Mouse (Mus musculus) limb, embryonic 12.5 days (tissue): ENCODE data around the gene Ankrd44. TPM values are rescaled to one million over a fixed set of nuclear protein-coding genes. Genes with fewer than 3 reads are reported as not detected.

Experiments
- ATAC-seq: fragments of 200-750 bp; cut with Nextera tagmentation; 2 replicates; pipeline ENCODE4 v1.8.0; 2017; ENCODE audit warnings: low read depth, moderate TSS enrichment; ENCODE audit not compliant: insufficient number of reproducible peaks, insufficient read depth, low FRiP score, low TSS enrichment
- H3K27ac ChIP-seq: fragments of 300-500 bp; sonication (generic); 2 replicates; pipeline ENCODE4 v1.5.1; 2016; ENCODE audit warnings: mild to moderate bottlenecking, moderate library complexity
- H3K27me3 ChIP-seq: fragments of 300-500 bp; sonication (generic); 2 replicates; pipeline ENCODE4 v1.6.1; 2016; ENCODE audit warnings: mild to moderate bottlenecking, moderate library complexity
- H3K36me3 ChIP-seq: fragments of 300-500 bp; sonication (generic); 2 replicates; pipeline ENCODE4 v1.6.1; 2016; ENCODE audit warnings: mild to moderate bottlenecking, moderate library complexity
- H3K4me1 ChIP-seq: fragments of 300-500 bp; sonication (generic); replicated peaks from 2 replicates; pipeline ENCODE4 v1.6.1; 2016
- H3K4me2 ChIP-seq: fragments of 300-500 bp; sonication (generic); 2 replicates; pipeline ENCODE4 v1.6.1; 2016; ENCODE audit warnings: mild to moderate bottlenecking, moderate library complexity
- H3K4me3 ChIP-seq: fragments of 300-500 bp; sonication (generic); replicated peaks from 2 replicates; pipeline ENCODE4 v1.5.1; 2016; ENCODE audit warnings: mild to moderate bottlenecking
- H3K9ac ChIP-seq: fragments of 300-500 bp; sonication (generic); replicated peaks from 2 replicates; pipeline ENCODE4 v1.6.1; 2016; ENCODE audit warnings: mild to moderate bottlenecking, moderate library complexity
- H3K9me3 ChIP-seq: fragments of 300-500 bp; sonication (generic); 2 replicates; pipeline ENCODE4 v1.6.1; 2016; ENCODE audit warnings: mild to moderate bottlenecking, moderate library complexity
- WGBS: fragments of 180-500 bp; shearing (Covaris S2); methylation state at CpG from one replicate; pipeline ENCODE4 v1.1.7; 2016; 5-methylcytosine and 5-hydroxymethylcytosine counted together
- polyA plus RNA-seq: library from polyadenylated mRNA; unstranded; fragments of >200 nt; fragmentation: Nextera tagmentation; extraction: Ambion mirVana; gene quantifications from 2 replicates; pipeline ENCODE4 v1.2.1, GENCODE M21; 2016

Gene Ankrd44
- polyA plus RNA-seq, 1 experiment from 2014 or later, result 22.2 TPM

DNA sequence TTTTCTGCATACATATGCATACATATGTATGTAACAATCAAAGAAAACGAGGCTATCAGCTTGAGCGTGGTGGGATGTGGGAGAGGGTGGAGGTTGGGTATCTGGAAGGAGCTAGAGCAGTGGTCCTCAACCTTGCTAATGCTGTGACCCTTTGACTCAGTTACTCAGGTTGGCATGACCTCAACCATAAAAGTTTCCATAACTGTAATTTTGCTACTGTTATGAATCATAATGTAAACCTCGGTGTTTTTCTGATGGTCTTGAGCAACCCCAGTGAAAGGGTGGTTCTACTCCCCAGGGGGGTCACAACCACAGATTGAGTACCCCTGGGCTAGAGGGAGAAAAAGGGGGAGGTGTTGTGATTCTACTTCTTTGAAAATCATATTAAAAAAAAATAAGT, 9.3 kb upstream of the Ankrd44 start:
- Histone ChIP-seq H3K9me3 (no peaks in the 10 kb centered on the region), H3K4me1 (peaks cover 14% of the 10 kb centered on the region), H3K9ac (no peak overlapping the region), H3K27ac (no peak overlapping the region), H3K4me3 (no peak overlapping the region), H3K27me3 (no peaks in the 10 kb centered on the region), H3K36me3 (no peaks in the 10 kb centered on the region), H3K4me2 (no peak overlapping the region)
- no peak for ATAC-seq
- WGBS, result 87% methylated on average over 3 of the region's 3 CpGs

DNA sequence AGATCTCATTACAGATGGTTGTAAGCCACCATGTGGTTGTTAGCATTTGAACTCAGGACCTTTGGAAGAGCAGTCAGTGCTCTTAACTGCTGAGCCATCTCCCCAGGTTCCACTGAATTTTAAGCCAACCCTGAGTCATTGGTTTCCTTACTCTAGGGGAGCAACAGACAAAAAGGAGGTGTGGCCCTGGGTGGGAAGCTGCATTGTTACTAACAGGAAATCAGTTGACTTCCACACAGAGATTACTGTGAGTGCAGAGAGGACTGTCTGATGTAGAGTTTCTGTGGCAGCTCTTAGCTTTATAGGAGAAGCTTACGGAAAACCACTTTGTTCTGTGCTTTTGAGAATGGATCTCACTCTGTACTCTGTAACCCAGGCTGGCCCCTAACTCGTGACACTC, 8.7 kb upstream of the Ankrd44 start:
- Histone ChIP-seq H3K4me1 (peaks cover 15% of the 10 kb centered on the region), H3K36me3 (no peaks in the 10 kb centered on the region), H3K27ac (no peak overlapping the region), H3K27me3 (no peaks in the 10 kb centered on the region), H3K4me3 (no peak overlapping the region), H3K4me2 (no peak overlapping the region), H3K9ac (no peak overlapping the region), H3K9me3 (no peaks in the 10 kb centered on the region)
- no peak for ATAC-seq
- 63% methylated on average over 2 of the region's 2 CpGs for WGBS

DNA sequence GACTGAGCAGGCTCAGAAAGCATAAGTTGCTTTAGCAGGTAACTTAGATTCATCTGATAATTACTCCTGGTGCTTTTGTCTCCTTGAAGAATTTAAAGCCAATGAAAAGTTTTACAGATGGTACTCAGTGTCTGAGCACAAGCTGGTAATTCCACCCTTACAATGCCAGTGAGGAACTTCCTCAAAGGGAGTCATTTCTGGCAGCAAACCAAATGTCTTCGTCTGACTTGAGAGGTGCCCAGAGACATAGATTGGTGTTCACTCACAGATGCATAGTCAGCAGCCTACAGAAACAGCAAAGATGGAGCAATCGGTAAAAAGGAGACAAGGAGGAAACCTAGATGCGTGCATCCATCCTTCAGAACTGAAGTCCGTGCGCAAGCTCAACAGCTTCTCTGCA, 7.5 kb upstream of the Ankrd44 start:
- no peak for ATAC-seq
- no peak overlapping the region for H3K27ac ChIP-seq
- H3K9ac ChIP-seq, result no peak overlapping the region
- no peak overlapping the region for H3K4me2 ChIP-seq
- H3K36me3 ChIP-seq, result no peaks in the 10 kb centered on the region
- H3K4me1 ChIP-seq, result peaks cover 15% of the 10 kb centered on the region
- H3K9me3 ChIP-seq, result no peaks in the 10 kb centered on the region
- no peak overlapping the region for H3K4me3 ChIP-seq
- H3K27me3 ChIP-seq, result no peaks in the 10 kb centered on the region
- 89% methylated on average over 5 of the region's 5 CpGs for WGBS

DNA sequence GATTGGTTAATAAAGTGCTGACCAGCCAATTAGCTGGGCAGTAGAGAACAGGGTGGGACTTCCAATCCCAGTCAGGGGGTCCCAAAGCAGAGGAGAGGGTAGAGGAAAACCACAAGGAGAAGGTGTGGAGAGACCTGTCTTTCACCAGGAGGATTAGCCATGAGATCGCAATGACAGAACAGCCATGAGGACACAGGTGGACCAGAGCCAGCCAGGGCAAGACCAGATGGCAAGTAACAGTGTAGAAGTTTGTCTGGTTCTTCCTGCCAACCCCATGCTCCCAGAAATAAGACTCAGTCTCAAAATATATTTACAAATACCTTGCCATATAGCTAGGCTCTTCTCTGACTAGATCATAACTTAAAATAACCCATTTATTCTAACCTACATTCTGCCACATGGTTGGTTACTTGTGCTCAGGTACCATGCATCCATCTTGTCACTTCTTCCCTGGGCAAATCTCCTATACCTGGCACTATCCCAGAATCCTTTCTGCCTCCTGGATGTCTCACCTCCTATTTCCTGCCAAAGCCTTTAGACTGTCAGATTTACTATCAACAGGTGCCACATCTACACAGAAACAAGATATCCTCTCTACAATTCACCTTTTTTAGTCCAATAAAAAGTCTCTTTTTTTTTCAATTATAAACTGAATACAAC, 6.4 kb upstream of the Ankrd44 start:
- no peak for ATAC-seq
- no peaks in the 10 kb centered on the region for H3K36me3 ChIP-seq
- H3K27ac ChIP-seq, result no peak overlapping the region
- H3K4me3 ChIP-seq, result no peak overlapping the region
- no peaks in the 10 kb centered on the region for H3K27me3 ChIP-seq
- 93% methylated on average over 1 of the region's 1 CpGs for WGBS
- H3K4me1 ChIP-seq, result peaks cover 15% of the 10 kb centered on the region
- H3K9ac ChIP-seq, result no peak overlapping the region
- H3K4me2 ChIP-seq, result no peak overlapping the region
- H3K9me3 ChIP-seq, result no peaks in the 10 kb centered on the region

DNA sequence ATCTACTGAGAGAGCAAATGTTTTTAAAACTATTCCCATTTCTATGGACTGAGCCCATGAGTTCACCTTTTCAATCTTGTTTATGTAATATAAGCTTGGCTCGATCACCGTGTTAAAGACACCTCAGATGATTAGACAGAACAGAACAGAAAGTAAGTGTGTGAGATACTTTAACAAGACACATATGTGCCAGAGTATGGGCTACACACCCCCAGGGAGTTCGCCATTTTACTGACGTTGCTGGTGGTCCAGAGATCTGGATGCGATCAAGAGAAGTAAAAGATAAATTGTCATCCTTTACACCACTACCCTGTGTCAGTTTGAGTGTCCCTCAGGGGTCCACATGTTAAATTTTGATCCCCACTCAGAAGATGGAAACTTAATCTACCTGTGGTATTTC, 5.0 kb upstream of the Ankrd44 start:
- no peaks in the 10 kb centered on the region for H3K36me3 ChIP-seq
- ATAC-seq, result 0 out of 2 replicates have a peak, but pooled peaks have one; percentile 10
- H3K4me3 ChIP-seq, result no peak overlapping the region
- no peak overlapping the region for H3K27ac ChIP-seq
- H3K9me3 ChIP-seq, result no peaks in the 10 kb centered on the region
- H3K27me3 ChIP-seq, result no peaks in the 10 kb centered on the region
- peaks cover 24% of the 10 kb centered on the region for H3K4me1 ChIP-seq
- no peak overlapping the region for H3K9ac ChIP-seq
- 20% methylated on average over 5 of the region's 5 CpGs for WGBS
- H3K4me2 ChIP-seq, result peak overlapping the region; percentile 6; the same call in 1 of the 2 replicates

DNA sequence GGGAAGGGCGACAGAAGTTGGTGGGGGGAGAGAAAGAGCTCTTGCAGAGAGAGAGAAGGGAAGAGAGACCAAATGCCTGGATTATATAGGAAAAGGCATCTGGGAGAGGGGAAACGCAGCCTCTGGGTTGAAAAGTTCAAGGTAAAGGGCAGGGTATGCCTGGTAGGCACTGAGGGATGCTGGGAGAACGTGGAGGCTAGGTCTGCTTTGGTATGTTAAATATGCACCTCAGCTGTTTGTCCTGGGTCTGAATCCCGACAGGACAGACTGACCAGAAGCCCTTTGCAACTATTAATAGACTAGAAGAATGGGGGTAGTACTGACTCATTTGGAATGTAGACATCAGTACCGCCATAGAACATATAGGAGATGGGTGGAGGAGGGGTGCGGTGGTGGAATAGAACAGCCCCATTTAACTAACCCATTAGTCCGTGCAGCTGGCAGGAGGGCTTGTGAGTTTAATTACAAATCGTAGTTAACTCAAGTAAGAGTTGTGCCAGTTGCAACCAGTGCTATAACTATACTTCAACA, 4.5 kb upstream of the Ankrd44 start:
- H3K27me3 ChIP-seq, result no peaks in the 10 kb centered on the region
- no peak overlapping the region for H3K4me3 ChIP-seq
- H3K4me2 ChIP-seq, result peak overlapping the region; percentile 6; the same call in 1 of the 2 replicates
- H3K36me3 ChIP-seq, result no peaks in the 10 kb centered on the region
- 25% methylated on average over 8 of the region's 8 CpGs for WGBS
- no peak overlapping the region for H3K9ac ChIP-seq
- ATAC-seq, result no peak
- no peaks in the 10 kb centered on the region for H3K9me3 ChIP-seq
- H3K27ac ChIP-seq, result no peak overlapping the region
- H3K4me1 ChIP-seq, result peaks cover 25% of the 10 kb centered on the region

DNA sequence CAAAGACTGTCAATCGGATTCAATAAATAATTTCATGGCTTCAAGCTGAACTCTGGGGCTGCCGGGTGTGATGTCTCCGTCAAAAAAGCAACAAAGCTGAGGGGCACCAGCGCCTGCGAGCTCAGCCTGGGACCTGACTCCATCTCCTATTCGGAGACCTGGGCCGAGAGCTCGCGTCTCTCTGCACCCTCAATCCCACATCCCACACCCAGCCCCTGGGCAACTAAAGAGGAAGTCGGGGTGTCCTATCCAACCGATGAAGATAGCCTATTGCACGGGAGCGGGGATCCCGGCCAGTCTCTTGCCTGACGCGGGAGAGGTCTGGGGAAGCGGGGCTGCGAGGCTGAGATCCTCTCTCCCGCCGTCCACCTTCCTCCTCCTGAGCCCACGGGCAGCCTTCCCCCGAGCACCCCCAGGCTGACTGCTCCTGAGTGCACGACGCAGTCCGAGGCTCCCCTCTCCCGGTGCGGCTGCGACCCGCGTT, 694 bp downstream of the Ankrd44 start:
- H3K9ac ChIP-seq, result peak overlapping the region; percentile 89
- no peaks in the 10 kb centered on the region for H3K9me3 ChIP-seq
- H3K27me3 ChIP-seq, result peaks cover 5% of the 10 kb centered on the region; the same call in 1 of the 2 replicates
- peak overlapping the region; percentile 84 for H3K4me2 ChIP-seq
- peaks cover 33% of the 10 kb centered on the region for H3K4me1 ChIP-seq
- WGBS, result under 1% methylated on average over 30 of the region's 30 CpGs
- H3K36me3 ChIP-seq, result no peaks in the 10 kb centered on the region
- peak overlapping the region; percentile 94 for H3K27ac ChIP-seq
- H3K4me3 ChIP-seq, result peak overlapping the region; percentile 81
- ATAC-seq, result peak; percentile 62

DNA sequence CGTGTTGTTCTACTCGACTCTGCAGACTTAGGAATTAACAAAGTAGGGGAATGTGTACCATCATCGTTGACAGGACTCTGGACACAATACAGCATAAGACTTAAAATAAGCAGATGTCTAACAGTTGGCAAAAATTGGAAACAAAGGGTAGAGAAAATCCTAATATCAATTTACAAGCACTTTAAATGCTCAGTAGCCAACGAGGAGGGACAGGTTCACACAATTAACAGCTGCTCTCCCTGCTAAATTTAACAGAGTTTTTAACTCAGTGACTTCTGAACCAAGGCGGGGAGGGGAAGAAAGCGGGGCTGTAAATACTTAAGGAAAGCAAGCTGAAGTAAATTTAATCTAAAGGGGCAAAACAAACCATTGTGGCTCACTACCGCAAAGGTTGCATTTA, 1.4 kb downstream of the Ankrd44 start:
- Histone ChIP-seq H3K4me1 (peaks cover 32% of the 10 kb centered on the region), H3K4me2 (peak overlapping the region; percentile 84), H3K4me3 (peak overlapping the region; percentile 81), H3K9ac (peak overlapping the region; percentile 89; the same call in 1 of the 2 replicates), H3K27me3 (peaks cover 5% of the 10 kb centered on the region; the same call in 1 of the 2 replicates), H3K9me3 (no peaks in the 10 kb centered on the region), H3K36me3 (no peaks in the 10 kb centered on the region), H3K27ac (peak overlapping the region; percentile 94; the same call in 1 of the 2 replicates)
- ATAC-seq, result no peak
- 28% methylated on average over 7 of the region's 7 CpGs for WGBS

DNA sequence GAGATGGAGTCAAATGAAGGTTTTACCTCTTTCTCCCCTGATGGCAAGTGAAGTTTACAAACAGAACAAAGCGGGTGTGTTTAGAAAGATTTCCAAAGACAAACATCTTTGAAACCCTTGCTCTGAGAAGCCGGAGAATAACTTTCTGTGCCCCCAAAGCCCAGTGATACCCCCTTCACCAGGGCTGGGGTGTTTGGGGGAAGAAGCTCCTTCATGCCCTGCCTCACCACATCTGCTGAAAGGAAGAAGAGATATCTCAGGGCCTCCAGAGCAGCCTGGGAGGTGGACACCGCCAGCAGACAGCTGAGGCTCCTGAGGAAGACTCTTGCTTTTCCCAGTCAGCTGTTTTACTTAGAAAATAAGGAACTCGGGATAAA, 1.9 kb downstream of the Ankrd44 start:
- H3K4me1 ChIP-seq, result peaks cover 32% of the 10 kb centered on the region
- H3K27me3 ChIP-seq, result peaks cover 5% of the 10 kb centered on the region; the same call in 1 of the 2 replicates
- no peak for ATAC-seq
- H3K36me3 ChIP-seq, result no peaks in the 10 kb centered on the region
- no peak overlapping the region for H3K9ac ChIP-seq
- H3K4me2 ChIP-seq, result peak overlapping the region; percentile 84
- WGBS, result 80% methylated on average over 4 of the region's 4 CpGs
- no peaks in the 10 kb centered on the region for H3K9me3 ChIP-seq
- peak overlapping the region; percentile 81; the same call in 1 of the 2 replicates for H3K4me3 ChIP-seq
- no peak overlapping the region for H3K27ac ChIP-seq

DNA sequence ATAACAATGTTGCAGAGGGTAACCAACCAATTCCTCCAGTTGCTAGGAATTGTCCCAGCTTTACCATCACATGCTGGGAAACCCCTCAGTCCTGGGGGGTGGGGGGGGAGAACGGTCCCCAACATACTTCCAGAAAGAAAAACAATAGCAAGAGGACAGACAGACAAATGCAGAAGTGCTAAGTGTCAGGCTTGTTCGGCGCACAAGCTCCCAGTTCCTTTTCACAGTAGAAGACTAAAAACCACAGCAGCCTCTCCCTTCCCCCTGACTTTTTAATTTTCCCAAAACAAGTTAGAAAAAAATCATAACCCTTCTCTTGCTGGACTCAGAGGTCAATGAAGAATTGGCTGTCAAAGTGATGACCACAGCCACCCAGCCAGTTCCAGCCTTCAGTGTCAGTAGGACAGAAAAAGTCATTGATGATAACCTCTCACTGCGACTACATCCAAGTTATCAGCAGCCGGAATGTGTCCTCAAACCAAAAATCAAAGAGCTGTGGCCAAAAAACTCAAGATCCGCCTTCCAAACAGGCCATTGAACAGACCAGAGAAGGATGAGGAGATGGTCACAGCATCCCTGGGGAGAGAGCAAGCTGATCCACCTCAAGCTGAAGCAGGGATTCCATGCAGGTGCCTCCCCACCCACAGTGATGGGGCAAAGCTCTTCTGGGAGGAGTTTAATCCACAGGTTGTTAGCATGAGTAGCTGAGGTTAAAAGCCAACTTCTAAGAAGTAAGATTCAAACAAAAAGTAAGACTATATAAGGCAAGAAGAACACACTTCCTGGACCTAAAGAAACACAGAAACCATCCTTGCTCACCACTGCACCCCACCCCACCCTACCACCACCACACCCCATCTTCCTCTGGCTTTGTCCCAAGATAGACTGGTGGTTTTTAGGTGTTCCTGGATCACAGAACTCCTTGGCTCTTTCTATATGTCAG, 2.5 kb downstream of the Ankrd44 start:
- WGBS, result 90% methylated on average over 6 of the region's 6 CpGs
- ATAC-seq, result no peak
- H3K4me3 ChIP-seq, result no peak overlapping the region

DNA sequence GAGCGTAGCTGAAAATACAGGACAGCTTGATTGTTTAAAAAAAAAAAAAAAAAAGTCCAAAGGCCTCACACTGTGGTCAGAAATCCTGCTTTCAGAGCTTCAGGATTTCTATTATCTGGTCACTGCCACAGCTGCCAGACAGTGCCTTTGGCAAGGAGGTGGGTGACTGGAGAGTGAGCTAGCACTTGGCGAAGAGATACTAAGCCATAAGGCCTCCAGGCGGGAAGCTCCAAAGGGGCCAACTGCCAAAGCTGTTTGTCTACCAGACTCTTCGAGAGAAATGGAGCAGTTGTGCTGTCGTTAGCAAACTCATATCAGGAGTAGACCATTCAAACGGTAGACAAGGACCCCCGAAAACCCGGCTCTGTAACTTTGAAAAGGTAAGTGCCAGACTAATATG, 3.5 kb downstream of the Ankrd44 start:
- Histone ChIP-seq H3K4me1 (peaks cover 32% of the 10 kb centered on the region), H3K36me3 (no peaks in the 10 kb centered on the region), H3K9ac (no peak overlapping the region), H3K27ac (no peak overlapping the region), H3K4me3 (no peak overlapping the region), H3K27me3 (peaks cover 5% of the 10 kb centered on the region; the same call in 1 of the 2 replicates), H3K4me2 (no peak overlapping the region), H3K9me3 (no peaks in the 10 kb centered on the region)
- WGBS, result 84% methylated on average over 8 of the region's 8 CpGs
- ATAC-seq, result no peak

More for the DNA sequence above, 2.5 kb downstream of the Ankrd44 start:
- no peak overlapping the region for H3K27ac ChIP-seq
- H3K36me3 ChIP-seq, result no peaks in the 10 kb centered on the region
- H3K27me3 ChIP-seq, result peaks cover 5% of the 10 kb centered on the region; the same call in 1 of the 2 replicates
- H3K4me1 ChIP-seq, result peaks cover 32% of the 10 kb centered on the region
- no peak overlapping the region for H3K9ac ChIP-seq
- no peaks in the 10 kb centered on the region for H3K9me3 ChIP-seq
- peak overlapping the region; percentile 84; the same call in 1 of the 2 replicates for H3K4me2 ChIP-seq
